Mouse (Mus musculus) ES-Bruce4 (cell line): ENCODE data around the gene 1700020D05Rik. TPM values are rescaled to one million over a fixed set of nuclear protein-coding genes. Genes with fewer than 3 reads are reported as not detected.
"Not testable (repeated sequence)": the region's sequence is repeated elsewhere in the genome, so short reads cannot be mapped to it uniquely, and the experiment has no call there.

Experiments used
- H3K27ac ChIP-seq: 2 replicates; pipeline ENCODE4 v1.5.1; 2012; ENCODE audit warnings: low read length, inconsistent platforms; ENCODE audit not compliant: insufficient read depth
- H3K27me3 ChIP-seq: 2 replicates; pipeline ENCODE4 v1.6.1; 2012; ENCODE audit warnings: mild to moderate bottlenecking, low read length, inconsistent platforms; ENCODE audit not compliant: control insufficient read depth, poor library complexity, insufficient read depth, severe bottlenecking
- H3K36me3 ChIP-seq: 2 replicates; pipeline ENCODE4 v1.6.1; 2012; ENCODE audit warnings: inconsistent platforms, mild to moderate bottlenecking, low read length, moderate library complexity; ENCODE audit not compliant: control insufficient read depth, poor library complexity, insufficient read depth, severe bottlenecking
- H3K4me1 ChIP-seq: one replicate; pipeline ENCODE4 v1.8.1; 2011; ENCODE audit warnings: low read length; ENCODE audit not compliant: control insufficient read depth, insufficient read depth
- H3K4me3 ChIP-seq: 2 replicates; pipeline ENCODE4 v1.5.1; 2011; ENCODE audit warnings: low read depth, mild to moderate bottlenecking, low read length
- H3K9ac ChIP-seq: 2 replicates; pipeline ENCODE4 v1.6.1; 2012; ENCODE audit warnings: low read depth, mild to moderate bottlenecking, inconsistent platforms; ENCODE audit not compliant: poor library complexity, severe bottlenecking
- H3K9me3 ChIP-seq: replicated peaks from 2 replicates; pipeline ENCODE4 v1.6.1; 2012; ENCODE audit warnings: mild to moderate bottlenecking, low read length, inconsistent platforms; ENCODE audit not compliant: control insufficient read depth, poor library complexity, insufficient read depth, severe bottlenecking
- CTCF ChIP-seq: IDR thresholded peaks from one replicate; pipeline ENCODE4 v1.8.1; 2011; ENCODE audit warnings: low read depth, low read length
- EP300 ChIP-seq: IDR thresholded peaks from 2 replicates; pipeline ENCODE4 v1.6.1; 2011; ENCODE audit warnings: low read depth, low read length; ENCODE audit not compliant: insufficient read depth
- POLR2A ChIP-seq: IDR thresholded peaks from one replicate; pipeline ENCODE4 v1.8.1; 2011; ENCODE audit warnings: low read length; ENCODE audit not compliant: insufficient read depth
- polyA plus RNA-seq: library from polyadenylated mRNA; stranded (reverse); fragments of >200 nt; gene quantifications from 2 replicates; pipeline ENCODE4 v1.2.4, GENCODE M21; 2011; ENCODE audit warnings: low read depth; ENCODE audit not compliant: missing spikeins, insufficient read depth, insufficient read length

1700020D05Rik gene
- polyA plus RNA-seq, 1 experiment: 0.99 TPM

GRCm38 (mm10) chr19:5490898-5491708, 12.5 kb downstream of the 1700020D05Rik start:
- Histone ChIP-seq H3K27me3 (no peaks in the 10 kb centered on the region), H3K4me1 (peaks cover 5% of the 10 kb centered on the region), H3K4me3 (peak overlapping the region; percentile 85), H3K9me3 (no peaks in the 10 kb centered on the region), H3K27ac (peak overlapping the region; percentile 79), H3K36me3 (peaks cover 18% of the 10 kb centered on the region), H3K9ac (peak overlapping the region; percentile 58)
- TF ChIP-seq EP300 (no peak), CTCF (no peak), POLR2A (peak; percentile 84)

- Histone ChIP-seq H3K36me3 (peaks cover 18% of the 10 kb centered on the region), H3K9me3 (no peaks in the 10 kb centered on the region), H3K4me1 (peaks cover 5% of the 10 kb centered on the region), H3K4me3 (peak within 1 kb of the TSS; percentile 85), H3K27me3 (no peaks in the 10 kb centered on the region), H3K9ac (peak within 1 kb of the TSS; percentile 58), H3K27ac (peak within 1 kb of the TSS; percentile 79)
- TF ChIP-seq POLR2A: peak; percentile 85
- TF ChIP-seq EP300: peak; percentile 71; the same call in 1 of the 2 replicates
- TF ChIP-seq CTCF: no peak
Measured at GRCm38 (mm10) chr19:5490313-5490897, 13.2 kb downstream of the 1700020D05Rik start, which contains the start of gene Cfl1. Gene Cfl1 (plus strand): TSS chr19:5490455.

- H3K4me1 ChIP-seq, H3K9me3 ChIP-seq, H3K4me3 ChIP-seq, H3K27me3 ChIP-seq, H3K9ac ChIP-seq: not testable (repeated sequence)
- peak overlapping the region; percentile 37; the same call in 1 of the 2 replicates for H3K27ac ChIP-seq
- H3K36me3 ChIP-seq: peaks cover 17% of the 10 kb centered on the region
Measured at GRCm38 (mm10) chr19:5489721-5490120, 13.9 kb downstream of the 1700020D05Rik start.

GRCm38 (mm10) chr19:5488878-5489571, 14.6 kb downstream of the 1700020D05Rik start:
- Histone ChIP-seq H3K27ac (peak overlapping the region; percentile 90), H3K4me1 (peaks cover 2% of the 10 kb centered on the region), H3K4me3 (peak overlapping the region; percentile 61), H3K9ac (peak overlapping the region; percentile 41), H3K36me3 (peaks cover 14% of the 10 kb centered on the region), H3K27me3 (no peaks in the 10 kb centered on the region), H3K9me3 (no peaks in the 10 kb centered on the region)
- TF ChIP-seq CTCF: no peak
- 0 out of 2 replicates have a peak, but pooled peaks have one; percentile 30 for TF ChIP-seq EP300

GRCm38 (mm10) chr19:5487768-5488550, 15.6 kb downstream of the 1700020D05Rik start, which contains the start of gene Mus81:
Gene Mus81 (minus strand): TSS chr19:5488402.
- H3K4me3 ChIP-seq: peak within 1 kb of the TSS; percentile 67
- H3K4me1 ChIP-seq: no peaks in the 10 kb centered on the region
- H3K27ac ChIP-seq: peak within 1 kb of the TSS; percentile 90
- peak; percentile 61 for TF ChIP-seq POLR2A
- TF ChIP-seq EP300: 0 out of 2 replicates have a peak, but pooled peaks have one; percentile 57
- TF ChIP-seq CTCF: peak; percentile 88
- peak within 1 kb of the TSS; percentile 41 for H3K9ac ChIP-seq
- no peaks in the 10 kb centered on the region for H3K9me3 ChIP-seq
- H3K36me3 ChIP-seq: peaks cover 7% of the 10 kb centered on the region
- no peaks in the 10 kb centered on the region for H3K27me3 ChIP-seq
